Mouse (Mus musculus) midbrain, postnatal 0 days (tissue): ENCODE results near the gene Vps39. TPM values are rescaled to one million over a fixed set of nuclear protein-coding genes. Genes with fewer than 3 reads are reported as not detected.

Experiments used
- ATAC-seq: fragments of 200-750 bp; cut with Nextera tagmentation; 2 replicates; pipeline ENCODE4 v1.8.0; 2017; ENCODE audit warnings: moderate number of reproducible peaks, mild to moderate bottlenecking, moderate TSS enrichment, moderate library complexity; ENCODE audit not compliant: low FRiP score
- DNase-seq: peaks from one replicate; pipeline ENCODE4 v3.0.0-alpha.2; 2015; ENCODE audit warnings: low spot score
- H3K27ac ChIP-seq: fragments of 300-500 bp; sonication (generic); 2 replicates; pipeline ENCODE4 v1.5.1; 2014; ENCODE audit warnings: low read depth, mild to moderate bottlenecking, low read length, mixed read lengths
- H3K27me3 ChIP-seq: fragments of 300-500 bp; sonication (generic); 2 replicates; pipeline ENCODE4 v1.6.1; 2014; ENCODE audit warnings: low read length, control low read depth, mixed read lengths; ENCODE audit not compliant: insufficient read depth
- H3K36me3 ChIP-seq: fragments of 300-500 bp; sonication (generic); 2 replicates; pipeline ENCODE4 v1.6.1; 2014; ENCODE audit warnings: low read length, control low read depth, mixed read lengths; ENCODE audit not compliant: insufficient read depth
- H3K4me1 ChIP-seq: fragments of 300-500 bp; sonication (generic); 2 replicates; pipeline ENCODE4 v1.6.1; 2014; ENCODE audit warnings: mild to moderate bottlenecking, control low read depth, antibody characterized with exemption, low read length, mixed read lengths; ENCODE audit not compliant: insufficient read depth
- H3K4me2 ChIP-seq: fragments of 300-500 bp; sonication (generic); 2 replicates; pipeline ENCODE4 v1.6.1; 2014; ENCODE audit warnings: low read depth, mild to moderate bottlenecking, low read length, mixed read lengths; ENCODE audit not compliant: poor library complexity, severe bottlenecking
- H3K4me3 ChIP-seq: fragments of 300-500 bp; sonication (generic); 2 replicates; pipeline ENCODE4 v1.5.1; 2014; ENCODE audit warnings: low read depth, mild to moderate bottlenecking, low read length, moderate library complexity
- H3K9ac ChIP-seq: fragments of 300-500 bp; sonication (generic); replicated peaks from 2 replicates; pipeline ENCODE4 v1.6.1; 2014; ENCODE audit warnings: mild to moderate bottlenecking, low read length, moderate library complexity, mixed read lengths; ENCODE audit not compliant: poor library complexity, severe bottlenecking
- H3K9me3 ChIP-seq: fragments of 300-500 bp; sonication (generic); 2 replicates; pipeline ENCODE4 v1.6.1; 2016; ENCODE audit warnings: low read length, control low read depth
- CTCF ChIP-seq: IDR thresholded peaks from 2 replicates; pipeline ENCODE4 v1.5.1; 2016; ENCODE audit warnings: antibody characterized with exemption, mild to moderate bottlenecking
- WGBS: fragments of 180-500 bp; shearing (Covaris S2); extraction: QIAGEN DNeasy Blood & Tissue Kit; methylation state at CpG from one replicate; pipeline ENCODE4 v1.1.7; 2014; 5-methylcytosine and 5-hydroxymethylcytosine counted together
- polyA plus RNA-seq: library from polyadenylated mRNA; unstranded; fragments of >200 nt; fragmentation: Nextera tagmentation; extraction: Ambion mirVana; gene quantifications from 2 replicates; pipeline ENCODE4 v1.2.1, GENCODE M21; 2015
- total RNA-seq: library from RNA; depleted of rRNA; stranded (reverse); fragments of >200 nt; gene quantifications from 2 replicates; pipeline ENCODE4 v1.2.3, GENCODE M21; 2014

The Vps39 gene
- total and polyA plus RNA-seq, 2 experiments from 2014 or later, result 37.1 to 47.8 TPM

DNA sequence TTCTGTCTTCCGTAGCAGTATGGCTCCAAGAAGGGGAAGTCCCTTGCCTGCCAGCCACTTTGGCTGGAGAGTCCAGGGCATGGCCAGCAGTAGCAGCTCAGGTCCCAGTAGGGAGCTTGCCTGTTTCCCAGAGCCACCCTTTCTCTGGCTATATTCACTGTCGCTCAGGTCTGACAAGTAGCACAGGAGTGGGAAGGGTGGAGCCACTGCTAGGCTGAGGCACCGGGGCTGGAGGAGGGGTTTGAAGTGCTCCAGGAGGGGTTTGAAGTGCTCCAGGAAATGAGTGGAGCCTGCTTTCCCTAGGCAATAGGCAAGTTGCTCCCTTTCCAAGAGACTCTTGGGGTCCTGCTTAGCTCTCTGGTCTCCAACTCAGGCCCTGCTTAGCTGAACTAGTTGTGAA, 39.0 kb downstream of the Vps39 start, which contains the start of gene Pla2g4f:
Pla2g4f (minus strand) TSS at position 190 of the 400 bp plus-strand sequence.
- no peak within 1 kb of the TSS for H3K9ac ChIP-seq
- no peak within 1 kb of the TSS for H3K4me2 ChIP-seq
- peaks cover 25% of the 10 kb centered on the region for H3K36me3 ChIP-seq
- H3K4me1 ChIP-seq, result no peaks in the 10 kb centered on the region
- DNase-seq, result no peak
- no peak for TF ChIP-seq CTCF
- 67% methylated on average over 3 of the region's 3 CpGs for WGBS
- H3K9me3 ChIP-seq, result no peaks in the 10 kb centered on the region
- H3K4me3 ChIP-seq, result no peak within 1 kb of the TSS
- no peak within 1 kb of the TSS for H3K27ac ChIP-seq
- ATAC-seq, result no peak
- no peaks in the 10 kb centered on the region for H3K27me3 ChIP-seq

DNA sequence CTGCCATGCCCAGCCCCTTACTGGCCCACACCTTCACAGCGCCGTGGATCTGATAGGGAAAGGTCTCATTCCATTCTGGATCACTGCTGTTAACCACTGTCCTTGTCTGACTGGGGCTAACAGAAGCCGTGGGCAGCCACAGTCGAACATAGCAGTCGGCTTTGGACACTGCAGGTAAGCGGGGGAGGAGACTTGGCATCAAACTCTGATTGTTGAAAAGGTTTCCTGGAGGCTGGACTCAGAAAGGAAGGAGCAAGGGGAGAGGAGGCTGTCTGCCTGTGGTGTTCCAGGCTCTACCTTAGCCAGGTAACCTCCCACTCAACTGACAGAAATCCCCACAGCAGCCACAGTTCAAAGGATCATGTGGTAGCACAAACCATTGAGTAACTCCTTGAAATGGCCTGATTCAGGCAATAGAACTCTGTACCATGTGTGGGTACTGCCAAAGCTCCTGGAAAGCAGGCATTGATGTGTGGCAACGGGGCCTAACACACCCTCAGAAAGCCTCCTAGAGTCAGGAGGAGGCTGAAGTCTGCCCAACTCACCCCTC, 40.6 kb downstream of the Vps39 start:
- no peak for DNase-seq
- TF ChIP-seq CTCF, result no peak
- H3K4me1 ChIP-seq, result no peaks in the 10 kb centered on the region
- no peaks in the 10 kb centered on the region for H3K9me3 ChIP-seq
- no peak for ATAC-seq
- WGBS, result 86% methylated on average over 7 of the region's 7 CpGs
- peaks cover 10% of the 10 kb centered on the region for H3K36me3 ChIP-seq
- H3K27ac ChIP-seq, result no peak overlapping the region
- no peak overlapping the region for H3K9ac ChIP-seq
- no peak overlapping the region for H3K4me3 ChIP-seq
- no peak overlapping the region for H3K4me2 ChIP-seq
- no peaks in the 10 kb centered on the region for H3K27me3 ChIP-seq

DNA sequence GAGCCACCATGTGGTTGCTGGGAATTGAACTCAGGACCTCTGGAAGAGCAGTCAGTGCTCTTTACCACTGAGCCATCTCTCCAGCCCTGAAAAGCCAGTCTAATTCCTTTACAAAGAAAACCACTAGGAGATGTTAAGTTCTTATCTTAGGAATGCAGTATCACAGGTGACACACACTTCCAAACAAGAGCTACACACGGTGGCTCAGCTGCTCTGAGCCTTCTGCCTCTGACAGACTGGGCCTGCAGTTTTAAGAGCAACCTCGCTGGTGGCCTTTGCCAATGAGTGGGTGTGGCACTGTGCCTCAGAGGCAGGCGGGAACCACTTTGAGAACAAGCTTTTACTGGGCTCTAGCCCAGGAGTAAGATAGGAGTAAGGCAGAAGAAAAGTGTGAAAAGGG, 48.8 kb downstream of the Vps39 start:
- DNase-seq (no peak), ATAC-seq (no peak)
- no peak overlapping the region for H3K9ac ChIP-seq
- H3K36me3 ChIP-seq, result no peaks in the 10 kb centered on the region
- WGBS, result 36% methylated on average over 3 of the region's 3 CpGs
- no peaks in the 10 kb centered on the region for H3K9me3 ChIP-seq
- H3K27ac ChIP-seq, result no peak overlapping the region
- H3K4me1 ChIP-seq, result no peaks in the 10 kb centered on the region
- TF ChIP-seq CTCF, result no peak
- H3K27me3 ChIP-seq, result no peaks in the 10 kb centered on the region
- no peak overlapping the region for H3K4me2 ChIP-seq
- H3K4me3 ChIP-seq, result no peak overlapping the region

DNA sequence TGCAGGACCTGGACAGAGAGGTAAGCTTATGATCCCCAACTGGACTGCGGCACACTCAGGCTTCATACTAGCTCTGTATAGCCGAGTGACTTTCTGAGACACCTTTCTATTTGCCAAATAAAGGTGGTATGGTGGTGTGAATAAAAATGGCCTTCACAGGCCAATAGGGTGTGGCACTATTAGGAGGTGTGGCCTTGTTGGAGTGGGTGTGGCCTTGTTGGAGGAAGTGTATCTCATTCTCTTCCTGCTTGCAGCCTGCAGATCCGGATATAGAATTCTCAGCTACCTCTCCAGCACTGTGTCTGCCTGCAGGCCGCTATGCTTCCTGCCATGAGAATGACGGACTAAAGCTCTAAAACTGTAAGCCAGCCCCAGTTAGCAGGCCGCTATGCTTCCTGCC, 51.9 kb downstream of the Vps39 start:
- no peak for ATAC-seq
- no peak overlapping the region for H3K9ac ChIP-seq

DNA sequence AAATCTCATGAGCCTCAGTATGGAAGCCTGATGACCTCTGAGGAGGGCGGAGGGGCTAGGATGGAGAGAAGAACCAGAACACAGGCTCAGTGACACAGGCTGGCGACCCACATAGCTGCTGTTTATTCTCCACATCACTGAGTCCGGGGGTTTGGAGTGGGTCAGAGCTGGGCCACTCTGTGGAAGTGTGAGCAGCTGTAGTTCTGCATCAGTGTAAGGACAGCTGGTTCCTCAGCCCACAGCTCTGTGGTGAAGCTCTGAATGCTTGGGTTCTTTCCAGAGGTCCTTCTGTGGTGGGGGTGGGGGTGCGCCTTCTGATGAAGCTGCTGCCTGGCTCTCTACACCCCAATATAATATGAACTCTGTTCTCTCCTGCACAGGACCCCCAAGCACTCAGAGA, 53.1 kb downstream of the Vps39 start:
- no peak for TF ChIP-seq CTCF
- Histone ChIP-seq H3K9me3 (no peaks in the 10 kb centered on the region), H3K9ac (no peak overlapping the region), H3K4me1 (no peaks in the 10 kb centered on the region), H3K4me3 (no peak overlapping the region), H3K36me3 (no peaks in the 10 kb centered on the region), H3K27me3 (no peaks in the 10 kb centered on the region), H3K27ac (no peak overlapping the region), H3K4me2 (no peak overlapping the region)
- no peak for DNase-seq
- ATAC-seq, result no peak
- 91% methylated on average over 4 of the region's 4 CpGs for WGBS

More for the DNA sequence above, 51.9 kb downstream of the Vps39 start:
- H3K4me2 ChIP-seq, result no peak overlapping the region
- WGBS, result 93% methylated on average over 6 of the region's 6 CpGs
- H3K4me3 ChIP-seq, result no peak overlapping the region
- H3K36me3 ChIP-seq, result no peaks in the 10 kb centered on the region
- H3K4me1 ChIP-seq, result no peaks in the 10 kb centered on the region
- TF ChIP-seq CTCF, result no peak
- H3K27me3 ChIP-seq, result no peaks in the 10 kb centered on the region
- DNase-seq, result no peak
- H3K9me3 ChIP-seq, result no peaks in the 10 kb centered on the region
- no peak overlapping the region for H3K27ac ChIP-seq

DNA sequence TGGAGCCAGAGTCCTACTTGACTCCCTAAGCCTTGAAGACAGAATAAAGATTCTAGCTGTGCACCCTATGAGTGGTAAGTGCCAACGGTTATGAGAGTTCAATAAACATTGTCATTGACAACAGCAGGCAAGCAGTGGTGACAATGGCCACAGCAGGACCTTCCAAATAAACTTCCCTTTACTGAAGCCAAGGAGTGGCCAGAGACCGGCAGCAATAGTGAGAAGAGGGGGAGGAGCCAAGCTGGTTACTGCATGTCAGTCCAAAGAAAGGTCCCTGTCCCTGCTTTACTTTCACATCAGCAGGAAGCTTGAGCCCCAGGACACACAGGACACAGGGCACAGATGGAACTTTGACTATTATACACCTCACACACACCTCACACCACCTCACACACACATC, 56.8 kb downstream of the Vps39 start:
- no peak for TF ChIP-seq CTCF
- no peak overlapping the region for H3K4me2 ChIP-seq
- DNase-seq (no peak), ATAC-seq (no peak)
- H3K4me1 ChIP-seq, result no peaks in the 10 kb centered on the region
- H3K27me3 ChIP-seq, result no peaks in the 10 kb centered on the region
- H3K9ac ChIP-seq, result no peak overlapping the region
- H3K9me3 ChIP-seq, result no peaks in the 10 kb centered on the region
- H3K36me3 ChIP-seq, result no peaks in the 10 kb centered on the region
- no peak overlapping the region for H3K27ac ChIP-seq
- 7% methylated on average over 2 of the region's 2 CpGs for WGBS
- H3K4me3 ChIP-seq, result no peak overlapping the region
